Mouse (Mus musculus) bone marrow macrophage, adult 2 months (primary cell): ENCODE data around the gene Hs6st3.

ENCODE experiments used
- CTCF ChIP-seq: IDR thresholded peaks from 2 replicates; pipeline ENCODE4 v1.5.1; 2012; ENCODE audit warnings: low read depth, mild to moderate bottlenecking, low read length, moderate library complexity
- POLR2A ChIP-seq: IDR thresholded peaks from 2 replicates; pipeline ENCODE4 v1.6.1; 2012; ENCODE audit warnings: mild to moderate bottlenecking, low read depth, low read length, borderline replicate concordance

DNA sequence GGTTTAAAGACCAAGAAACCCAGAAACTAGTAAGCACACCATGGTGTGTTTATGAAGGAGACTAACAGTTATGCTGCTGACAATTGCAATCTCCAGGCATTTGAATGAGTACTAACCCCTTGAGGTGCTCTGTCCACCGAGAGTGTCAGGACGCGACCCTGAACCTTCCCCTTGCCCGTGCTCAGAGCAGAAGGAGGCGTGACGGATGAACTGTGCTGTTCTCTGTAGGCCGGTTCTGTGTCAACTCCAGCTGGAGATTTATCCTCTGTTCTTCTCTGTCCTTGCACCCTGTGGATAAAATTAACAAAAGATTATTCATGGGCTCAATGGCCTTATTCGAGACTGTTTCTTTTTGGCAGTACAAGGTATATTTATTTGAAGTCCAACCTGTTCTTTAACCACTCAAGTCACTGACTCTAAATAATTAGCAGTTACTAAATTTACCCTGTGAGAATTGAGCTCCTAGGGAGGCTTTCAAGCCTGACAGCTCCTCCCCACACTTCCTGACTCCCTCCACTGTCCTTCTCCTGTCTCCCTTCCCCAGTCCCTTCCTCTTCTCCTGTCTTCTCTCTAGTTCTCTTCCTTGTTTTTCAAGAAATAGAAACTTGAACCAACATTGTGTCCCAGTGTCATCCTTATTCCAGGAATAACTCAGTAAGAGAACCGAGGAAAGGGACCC, 659.2 kb downstream of the Hs6st3 start:
- TF ChIP-seq CTCF (no peak), POLR2A (no peak)
